Mouse (Mus musculus): ENCODE data around the gene Zfp759.
A peak's percentile ranks its signal among the peaks of the same experiment; 100 is the strongest.
"Not testable (repeated sequence)": the region's sequence is repeated elsewhere in the genome, so short reads cannot be mapped to it uniquely, and the experiment has no call there.

The Zfp759 gene

GRCm38 (mm10) chr13:67121360-67121759, at the start of gene Zfp759:
Gene Zfp759 (plus strand): TSS chr13:67121660.
- DNase-seq (ENCODE audit: low spot score): not testable (repeated sequence)

GRCm38 (mm10) chr13:67072786-67073185, 48.7 kb upstream of the Zfp759 start:
- no peak for DNase-seq (ENCODE audit: low spot score)

GRCm38 (mm10) chr13:67077244-67077643, 44.2 kb upstream of the Zfp759 start:
- DNase-seq (ENCODE audit: low spot score): no peak

GRCm38 (mm10) chr13:67081142-67081713, 40.2 kb upstream of the Zfp759 start:
- DNase-seq (ENCODE audit: low spot score): peak; percentile 80

GRCm38 (mm10) chr13:67081946-67082345, 39.5 kb upstream of the Zfp759 start:
- no peak for DNase-seq (ENCODE audit: low spot score)

- no peak for DNase-seq (ENCODE audit: low spot score)
These were observed 31.3 kb upstream of the Zfp759 start for GRCm38 (mm10) chr13:67090154-67090553.

- DNase-seq (ENCODE audit: low spot score): no peak
These were observed 23.6 kb upstream of the Zfp759 start, which contains the start of gene Zfp708 for GRCm38 (mm10) chr13:67097876-67098275. Gene Zfp708 (minus strand): TSS chr13:67097976.

DNA sequence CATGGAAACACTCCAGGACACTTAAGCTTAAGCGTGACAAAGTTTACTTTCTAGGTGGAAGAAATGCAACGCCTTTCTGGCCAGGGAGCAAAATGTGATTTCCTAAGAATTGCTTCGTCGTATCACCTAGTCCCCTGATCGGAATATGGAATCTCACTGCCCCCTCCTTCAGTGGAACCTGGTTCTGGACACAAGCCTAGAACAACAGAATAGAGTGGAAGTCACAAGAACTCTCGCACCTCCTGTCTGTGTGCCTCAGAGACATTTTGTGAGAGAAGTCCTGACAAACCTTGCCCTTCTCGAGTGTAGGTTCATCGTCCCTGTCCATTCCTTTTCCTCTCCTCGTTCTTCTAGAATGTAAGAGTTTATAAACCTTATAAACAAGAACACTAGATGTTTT, 13.8 kb upstream of the Zfp759 start:
- DNase-seq (ENCODE audit: low spot score): no peak

DNA sequence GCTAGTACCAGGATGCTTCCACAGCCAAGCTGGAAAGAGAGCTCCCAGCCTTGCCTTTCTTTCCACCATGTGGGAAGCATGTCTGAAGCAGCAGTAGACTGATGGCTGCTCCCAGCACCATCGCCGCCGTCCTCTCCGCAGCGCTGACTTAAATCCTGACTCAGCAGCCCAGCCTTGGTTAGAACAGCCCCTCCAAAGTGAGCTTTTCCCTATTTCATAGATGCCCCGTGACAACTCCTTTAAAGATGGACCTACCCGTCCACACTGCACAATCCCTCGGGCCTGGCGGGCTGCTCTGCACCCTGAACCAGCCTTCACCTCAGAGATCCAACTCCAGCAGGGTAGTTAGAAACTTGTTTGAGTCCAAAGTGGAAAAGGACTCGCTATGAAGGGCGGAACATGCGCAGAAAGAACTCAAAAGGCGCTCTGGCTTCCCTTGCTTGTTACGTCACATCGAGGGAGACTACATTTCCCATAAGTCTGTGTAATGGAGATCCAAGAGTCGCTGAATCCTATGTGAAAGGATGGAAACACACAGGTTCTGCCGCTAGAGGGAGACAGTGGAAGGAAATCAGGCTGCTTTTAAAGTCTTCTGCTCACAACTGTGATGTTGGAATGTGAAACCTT, 13.2 kb upstream of the Zfp759 start, which contains the start of gene Gm28557:
Gm28557 (minus strand) TSS at position 411 of the 627 bp plus-strand sequence.
- peak; percentile 98 for DNase-seq (ENCODE audit: low spot score)

- DNase-seq (ENCODE audit: low spot score): no peak
These were observed 12.6 kb upstream of the Zfp759 start for GRCm38 (mm10) chr13:67108821-67109206.

GRCm38 (mm10) chr13:67112096-67112495, 9.4 kb upstream of the Zfp759 start:
- DNase-seq (ENCODE audit: low spot score): no peak

- DNase-seq (ENCODE audit: low spot score): no peak
These were observed 8.2 kb upstream of the Zfp759 start for GRCm38 (mm10) chr13:67113287-67113686.

DNA sequence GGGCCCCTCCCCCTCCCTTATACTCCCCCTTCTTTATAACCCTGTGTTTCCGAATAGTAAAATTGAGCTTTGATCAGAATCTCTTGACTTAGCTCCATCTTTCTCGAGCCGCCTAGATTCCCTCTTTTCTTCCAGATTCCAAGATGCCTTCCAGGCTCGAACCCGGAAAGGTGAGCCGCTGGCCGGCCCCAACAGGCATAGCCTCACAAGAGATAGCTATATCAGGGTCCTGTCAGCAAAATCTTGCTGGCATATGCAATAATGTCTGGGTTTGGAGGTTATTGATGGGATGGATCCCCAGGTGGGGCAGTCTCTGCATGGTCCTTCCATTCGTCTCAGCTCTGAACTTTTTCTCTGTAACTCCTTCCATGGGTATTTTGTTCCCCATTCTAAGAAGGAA, 5.3 kb upstream of the Zfp759 start, which contains the start of gene Rslcan18:
Rslcan18 (minus strand) TSS at position 101 of the 400 bp plus-strand sequence.
- not testable (repeated sequence) for DNase-seq (ENCODE audit: low spot score)

DNA sequence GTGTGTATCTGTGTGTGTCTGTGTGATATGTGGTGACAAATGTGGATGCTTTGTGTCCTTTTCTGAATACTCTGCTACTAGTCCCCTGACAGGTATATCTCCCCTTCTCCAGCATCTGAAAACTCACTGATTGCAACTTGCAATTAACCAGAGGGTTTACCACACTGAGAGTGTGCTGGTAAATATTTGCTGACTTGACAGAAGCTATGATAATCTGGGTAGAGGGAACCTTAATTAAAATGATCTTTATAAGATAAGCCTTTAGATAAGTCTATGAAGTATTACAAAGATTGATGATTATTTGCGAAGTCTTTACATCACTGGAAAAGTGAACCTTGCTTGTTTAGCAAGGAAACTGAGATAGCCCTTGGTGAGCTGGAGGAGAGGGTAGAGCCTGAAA, 3.0 kb downstream of the Zfp759 start:
- DNase-seq (ENCODE audit: low spot score): no peak

DNA sequence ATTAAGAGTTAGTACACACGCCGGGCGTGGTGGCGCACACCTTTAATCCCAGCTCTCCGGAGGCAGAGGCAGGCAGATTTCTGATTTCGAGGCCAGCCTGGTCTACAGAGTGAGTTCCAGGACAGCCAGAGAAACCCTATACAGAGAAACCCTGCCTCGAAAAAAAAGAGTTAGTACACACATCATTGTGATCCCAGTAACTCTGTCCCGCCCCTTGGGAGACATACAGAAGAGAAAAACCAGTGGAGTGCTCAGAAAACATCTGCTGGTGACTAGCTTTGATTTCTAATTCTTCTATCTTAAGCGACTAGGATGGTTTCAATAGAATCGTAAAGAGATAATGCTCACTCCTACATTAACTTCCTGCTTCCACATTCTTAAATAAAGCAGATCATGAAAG, 6.0 kb downstream of the Zfp759 start:
- not testable (repeated sequence) for DNase-seq (ENCODE audit: low spot score)

GRCm38 (mm10) chr13:67128038-67128721, 6.7 kb downstream of the Zfp759 start:
- peak; percentile 94 for DNase-seq (ENCODE audit: low spot score)

- DNase-seq (ENCODE audit: low spot score): not testable (repeated sequence)
These were observed 44.7 kb downstream of the Zfp759 start for GRCm38 (mm10) chr13:67166122-67166521.

- DNase-seq (ENCODE audit: low spot score): peak; percentile 60
These were observed 51.7 kb downstream of the Zfp759 start, which contains the start of gene Rsl1 for GRCm38 (mm10) chr13:67172991-67173722. Gene Rsl1 (plus strand): TSS chr13:67173182.

- DNase-seq (ENCODE audit: low spot score): no peak
These were observed 52.2 kb downstream of the Zfp759 start for GRCm38 (mm10) chr13:67173723-67174055.
